Mouse (Mus musculus): ENCODE measurements around the gene Cyb5r2. TPM values are rescaled to one million over a fixed set of nuclear protein-coding genes. Genes with fewer than 3 reads are reported as not detected.

Gene Cyb5r2
- polyA plus RNA-seq, 1 experiment from 2014 or later, result 0.31 TPM

- Histone ChIP-seq H3K9ac (ENCODE audit: low read length) (no peak overlapping the region), H3K27ac (ENCODE audit: low read depth) (no peak overlapping the region), H3K36me3 (ENCODE audit: control insufficient read depth, insufficient read depth, low read length) (peaks cover 39% of the 10 kb centered on the region), H3K9me3 (ENCODE audit: control insufficient read depth, low read length) (no peaks in the 10 kb centered on the region), H3K4me3 (ENCODE audit: low read depth, low read length) (no peak overlapping the region), H3K4me1 (replicated peaks; ENCODE audit: control insufficient read depth, insufficient read depth, low read length) (no peaks in the 10 kb centered on the region), H3K4me2 (ENCODE audit: low read length) (no peak overlapping the region), H3K27me3 (replicated peaks; ENCODE audit: control insufficient read depth, insufficient read depth, low read length) (no peaks in the 10 kb centered on the region)
- DNase-seq (ENCODE audit: low spot score) (no peak), ATAC-seq (replicated peaks; ENCODE audit: low FRiP score, low TSS enrichment, low read depth) (no peak)
- 85% methylated on average over 4 of the region's 4 CpGs for WGBS
These were observed 13.4 kb downstream of the Cyb5r2 start for GRCm38 (mm10) chr7:107744454-107744853.

- ATAC-seq (replicated peaks; ENCODE audit: low FRiP score, low TSS enrichment, low read depth) (no peak), DNase-seq (ENCODE audit: low spot score) (no peak)
- Histone ChIP-seq H3K27ac (ENCODE audit: low read depth) (no peak overlapping the region), H3K4me3 (ENCODE audit: low read depth, low read length) (no peak overlapping the region), H3K36me3 (ENCODE audit: control insufficient read depth, insufficient read depth, low read length) (peaks cover 41% of the 10 kb centered on the region), H3K9ac (ENCODE audit: low read length) (no peak overlapping the region), H3K4me1 (replicated peaks; ENCODE audit: control insufficient read depth, insufficient read depth, low read length) (no peaks in the 10 kb centered on the region), H3K9me3 (ENCODE audit: control insufficient read depth, low read length) (no peaks in the 10 kb centered on the region), H3K4me2 (ENCODE audit: low read length) (no peak overlapping the region), H3K27me3 (replicated peaks; ENCODE audit: control insufficient read depth, insufficient read depth, low read length) (no peaks in the 10 kb centered on the region)
- WGBS, result 84% methylated on average over 10 of the region's 10 CpGs
These were observed 14.8 kb downstream of the Cyb5r2 start for GRCm38 (mm10) chr7:107742963-107743465.

DNA sequence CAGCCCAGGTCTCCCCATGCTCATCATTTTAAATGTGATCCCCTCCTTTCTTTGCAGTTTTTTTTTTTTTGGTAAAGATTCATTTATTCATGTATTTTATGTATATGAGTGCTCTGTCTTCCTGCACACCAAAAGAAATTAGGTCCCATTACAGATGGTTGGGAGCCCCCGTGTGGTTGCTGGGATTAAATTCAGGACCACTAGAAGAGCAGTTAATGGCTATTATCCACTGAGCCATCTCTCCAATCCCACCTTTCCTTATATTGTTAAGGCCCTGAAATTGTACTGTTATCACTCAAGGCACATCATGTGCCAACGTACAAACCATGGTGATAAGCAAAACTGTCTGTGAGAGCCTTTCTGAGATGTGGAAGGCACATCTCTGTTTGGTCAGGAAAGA lies 19.1 kb downstream of the Cyb5r2 start:
- H3K4me2 ChIP-seq (ENCODE audit: low read length), result no peak overlapping the region
- 38% methylated on average over 2 of the region's 2 CpGs for WGBS
- H3K27me3 ChIP-seq (replicated peaks; ENCODE audit: control insufficient read depth, insufficient read depth, low read length), result no peaks in the 10 kb centered on the region
- ATAC-seq (replicated peaks; ENCODE audit: low FRiP score, low TSS enrichment, low read depth), result no peak
- H3K4me3 ChIP-seq (ENCODE audit: low read depth, low read length), result no peak overlapping the region
- no peak for DNase-seq (ENCODE audit: low spot score)
- no peak overlapping the region for H3K9ac ChIP-seq (ENCODE audit: low read length)
- H3K36me3 ChIP-seq (ENCODE audit: control insufficient read depth, insufficient read depth, low read length), result peaks cover 22% of the 10 kb centered on the region
- H3K4me1 ChIP-seq (replicated peaks; ENCODE audit: control insufficient read depth, insufficient read depth, low read length), result no peaks in the 10 kb centered on the region
- no peaks in the 10 kb centered on the region for H3K9me3 ChIP-seq (ENCODE audit: control insufficient read depth, low read length)
- no peak overlapping the region for H3K27ac ChIP-seq (ENCODE audit: low read depth)

DNA sequence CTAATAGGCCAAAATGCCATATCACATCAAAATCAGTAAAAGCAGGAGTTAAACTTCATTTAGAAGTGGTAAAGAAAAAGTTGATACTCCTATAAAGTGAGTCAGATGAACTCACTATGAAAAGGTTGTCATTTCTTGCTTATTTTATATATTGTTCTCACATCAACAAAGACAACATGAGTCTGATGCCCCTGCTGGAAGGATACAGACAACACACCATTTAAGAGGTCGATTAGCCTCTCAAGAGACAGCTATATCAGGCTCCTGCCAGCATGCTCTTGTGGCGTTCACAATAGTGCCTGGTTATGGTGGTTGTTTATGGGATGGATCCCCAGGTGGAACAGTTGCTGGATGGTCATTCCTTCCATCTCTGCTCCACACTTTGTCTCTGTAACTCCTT lies 24.7 kb downstream of the Cyb5r2 start:
- Histone ChIP-seq H3K27ac (ENCODE audit: low read depth) (no peak overlapping the region), H3K4me1 (replicated peaks; ENCODE audit: control insufficient read depth, insufficient read depth, low read length) (no peaks in the 10 kb centered on the region), H3K4me3 (ENCODE audit: low read depth, low read length) (no peak overlapping the region), H3K27me3 (replicated peaks; ENCODE audit: control insufficient read depth, insufficient read depth, low read length) (no peaks in the 10 kb centered on the region), H3K9me3 (ENCODE audit: control insufficient read depth, low read length) (no peaks in the 10 kb centered on the region), H3K9ac (ENCODE audit: low read length) (no peak overlapping the region), H3K4me2 (ENCODE audit: low read length) (no peak overlapping the region), H3K36me3 (ENCODE audit: control insufficient read depth, insufficient read depth, low read length) (peaks cover 30% of the 10 kb centered on the region)
- 72% methylated on average over 2 of the region's 2 CpGs for WGBS
- DNase-seq (ENCODE audit: low spot score), result no peak
- ATAC-seq (replicated peaks; ENCODE audit: low FRiP score, low TSS enrichment, low read depth), result no peak

GRCm38 (mm10) chr7:107730587-107730986 lies 27.2 kb downstream of the Cyb5r2 start:
- 74% methylated on average over 10 of the region's 10 CpGs for WGBS
- Histone ChIP-seq H3K4me3 (ENCODE audit: low read depth, low read length) (no peak overlapping the region), H3K27ac (ENCODE audit: low read depth) (no peak overlapping the region), H3K4me2 (ENCODE audit: low read length) (no peak overlapping the region), H3K4me1 (replicated peaks; ENCODE audit: control insufficient read depth, insufficient read depth, low read length) (no peaks in the 10 kb centered on the region), H3K9me3 (ENCODE audit: control insufficient read depth, low read length) (no peaks in the 10 kb centered on the region), H3K27me3 (replicated peaks; ENCODE audit: control insufficient read depth, insufficient read depth, low read length) (no peaks in the 10 kb centered on the region), H3K36me3 (ENCODE audit: control insufficient read depth, insufficient read depth, low read length) (peaks cover 33% of the 10 kb centered on the region), H3K9ac (ENCODE audit: low read length) (no peak overlapping the region)
- ATAC-seq (replicated peaks; ENCODE audit: low FRiP score, low TSS enrichment, low read depth) (no peak), DNase-seq (ENCODE audit: low spot score) (no peak)

DNA sequence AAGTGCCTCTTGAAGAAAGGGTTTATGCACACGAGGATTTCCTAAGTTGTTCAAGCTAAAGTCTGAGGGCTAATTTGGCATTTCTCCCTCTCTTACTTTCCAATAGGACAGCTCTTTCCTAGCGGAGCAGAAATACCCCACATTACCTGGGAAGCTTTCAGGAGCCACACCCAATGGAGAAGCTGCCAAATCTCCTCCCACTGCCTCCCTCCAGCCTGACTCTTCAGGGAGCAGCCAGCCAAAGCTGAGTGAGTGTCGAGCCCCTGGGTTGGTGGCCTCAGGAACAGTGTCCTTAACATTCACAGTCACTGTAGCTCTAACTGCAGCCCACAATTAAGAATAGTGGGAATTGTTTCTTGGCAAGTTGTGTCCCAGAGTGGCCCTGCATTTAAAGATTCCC lies 30.3 kb downstream of the Cyb5r2 start:
- H3K9me3 ChIP-seq (ENCODE audit: control insufficient read depth, low read length), result no peaks in the 10 kb centered on the region
- WGBS, result 58% methylated on average over 3 of the region's 3 CpGs
- no peak overlapping the region for H3K4me3 ChIP-seq (ENCODE audit: low read depth, low read length)
- H3K9ac ChIP-seq (ENCODE audit: low read length), result no peak overlapping the region
- no peak overlapping the region for H3K4me2 ChIP-seq (ENCODE audit: low read length)
- H3K27me3 ChIP-seq (replicated peaks; ENCODE audit: control insufficient read depth, insufficient read depth, low read length), result no peaks in the 10 kb centered on the region
- ATAC-seq (replicated peaks; ENCODE audit: low FRiP score, low TSS enrichment, low read depth), result no peak
- no peak overlapping the region for H3K27ac ChIP-seq (ENCODE audit: low read depth)
- no peak for DNase-seq (ENCODE audit: low spot score)
- no peaks in the 10 kb centered on the region for H3K4me1 ChIP-seq (replicated peaks; ENCODE audit: control insufficient read depth, insufficient read depth, low read length)
- peaks cover 47% of the 10 kb centered on the region for H3K36me3 ChIP-seq (ENCODE audit: control insufficient read depth, insufficient read depth, low read length)

- Histone ChIP-seq H3K4me3 (ENCODE audit: low read depth, low read length) (no peak overlapping the region), H3K9me3 (ENCODE audit: control insufficient read depth, low read length) (no peaks in the 10 kb centered on the region), H3K4me1 (replicated peaks; ENCODE audit: control insufficient read depth, insufficient read depth, low read length) (peaks cover 3% of the 10 kb centered on the region; the same call in 1 of the 2 replicates), H3K27me3 (replicated peaks; ENCODE audit: control insufficient read depth, insufficient read depth, low read length) (no peaks in the 10 kb centered on the region), H3K9ac (ENCODE audit: low read length) (no peak overlapping the region), H3K4me2 (ENCODE audit: low read length) (no peak overlapping the region), H3K36me3 (ENCODE audit: control insufficient read depth, insufficient read depth, low read length) (peaks cover 34% of the 10 kb centered on the region), H3K27ac (ENCODE audit: low read depth) (no peak overlapping the region)
- 88% methylated on average over 4 of the region's 4 CpGs for WGBS
- DNase-seq (ENCODE audit: low spot score) (no peak), ATAC-seq (replicated peaks; ENCODE audit: low FRiP score, low TSS enrichment, low read depth) (no peak)
These were observed 35.3 kb downstream of the Cyb5r2 start for GRCm38 (mm10) chr7:107722536-107722935.

DNA sequence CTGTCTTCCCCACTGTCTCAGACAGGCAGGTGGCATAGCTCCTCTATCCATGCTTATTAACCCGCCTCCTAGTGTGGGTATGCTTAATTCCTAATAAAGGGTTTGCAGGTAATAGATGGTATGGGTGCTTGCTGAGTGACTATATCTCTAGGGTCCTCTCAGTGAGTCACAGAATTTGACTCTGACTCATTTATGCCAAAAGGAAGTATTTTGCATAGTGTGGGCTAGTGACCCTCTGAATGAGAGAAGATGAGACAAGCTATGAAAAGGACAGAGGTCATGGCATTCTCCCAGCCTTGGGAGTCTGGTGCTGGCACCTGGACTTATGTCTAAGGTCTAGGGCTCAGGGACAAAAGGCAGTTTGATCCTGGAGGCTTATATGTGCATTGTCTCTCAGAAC lies 37.1 kb downstream of the Cyb5r2 start:
- Histone ChIP-seq H3K9ac (ENCODE audit: low read length) (no peak overlapping the region), H3K27ac (ENCODE audit: low read depth) (no peak overlapping the region)

GRCm38 (mm10) chr7:107714067-107714466 lies 43.8 kb downstream of the Cyb5r2 start:
- H3K4me1 ChIP-seq (replicated peaks; ENCODE audit: control insufficient read depth, insufficient read depth, low read length), result no peaks in the 10 kb centered on the region
- no peaks in the 10 kb centered on the region for H3K27me3 ChIP-seq (replicated peaks; ENCODE audit: control insufficient read depth, insufficient read depth, low read length)
- WGBS, result 85% methylated on average over 5 of the region's 5 CpGs
- DNase-seq (ENCODE audit: low spot score) (no peak), ATAC-seq (replicated peaks; ENCODE audit: low FRiP score, low TSS enrichment, low read depth) (no peak)
- H3K4me2 ChIP-seq (ENCODE audit: low read length), result no peak overlapping the region
- H3K36me3 ChIP-seq (ENCODE audit: control insufficient read depth, insufficient read depth, low read length), result peaks cover 9% of the 10 kb centered on the region; the same call in 1 of the 2 replicates
- no peak overlapping the region for H3K4me3 ChIP-seq (ENCODE audit: low read depth, low read length)
- H3K9ac ChIP-seq (ENCODE audit: low read length), result no peak overlapping the region
- no peaks in the 10 kb centered on the region for H3K9me3 ChIP-seq (ENCODE audit: control insufficient read depth, low read length)
- no peak overlapping the region for H3K27ac ChIP-seq (ENCODE audit: low read depth)

More for the DNA sequence above, 37.1 kb downstream of the Cyb5r2 start:
- H3K4me2 ChIP-seq (ENCODE audit: low read length), result no peak overlapping the region
- peaks cover 3% of the 10 kb centered on the region; the same call in 1 of the 2 replicates for H3K4me1 ChIP-seq (replicated peaks; ENCODE audit: control insufficient read depth, insufficient read depth, low read length)
- H3K27me3 ChIP-seq (replicated peaks; ENCODE audit: control insufficient read depth, insufficient read depth, low read length), result no peaks in the 10 kb centered on the region
- H3K36me3 ChIP-seq (ENCODE audit: control insufficient read depth, insufficient read depth, low read length), result peaks cover 36% of the 10 kb centered on the region
- no peak for ATAC-seq (replicated peaks; ENCODE audit: low FRiP score, low TSS enrichment, low read depth)
- no peak for DNase-seq (ENCODE audit: low spot score)
- no peak overlapping the region for H3K4me3 ChIP-seq (ENCODE audit: low read depth, low read length)
- WGBS, result 92% methylated on average over 1 of the region's 1 CpGs
- no peaks in the 10 kb centered on the region for H3K9me3 ChIP-seq (ENCODE audit: control insufficient read depth, low read length)

Data from intestine, embryonic 14.5 days (tissue).